Comparison of ENCODE assay signal across 27 mouse cellular contexts in genomic region chr2:53047749-53048387, GRCm38 (mm10).
"Had no signal": no experiment of that assay in that cellular context is flagged by ENCODE, and none has a peak within 500 bp of the region (broad histone marks: within the 10 kb centered on the region; RNA-seq: fewer than 3 reads in every experiment).

No protein-coding gene starts in this region.

- ATAC-seq: hindbrain, postnatal 0 days; intestine, embryonic 16.5 days; liver, postnatal 0 days had no signal

- H3K4me2 ChIP-seq: heart, embryonic 11.5 days; heart, embryonic 13.5 days; heart, embryonic 15.5 days; hindbrain, embryonic 13.5 days; hindbrain, embryonic 15.5 days; kidney, embryonic 15.5 days; limb, embryonic 12.5 days; liver, embryonic 11.5 days; liver, embryonic 13.5 days; liver, embryonic 15.5 days had no signal

- DNase-seq: gastrocnemius, postnatal 10 days; gastrocnemius, postnatal 25 days; heart, adult 2 months; heart, postnatal 14 days; heart, postnatal 36 days; kidney, adult 11 months; kidney, adult 2 months; kidney, adult 9 months; kidney, postnatal 14 days; kidney, postnatal 36 days; liver; liver, embryonic 13.5 days; liver, postnatal 0 days had no signal

- H3K4me3 ChIP-seq: heart, adult 2 months; heart, embryonic 13.5 days; heart, embryonic 15.5 days; hindbrain, embryonic 13.5 days; hindbrain, embryonic 15.5 days; kidney, embryonic 15.5 days; left cerebral cortex, adult 2 months; limb, embryonic 10.5 days; limb, embryonic 12.5 days; liver, embryonic 13.5 days; liver, embryonic 15.5 days had no signal

- H3K27ac ChIP-seq: heart, adult 2 months; heart, embryonic 13.5 days; heart, embryonic 15.5 days; hindbrain, embryonic 13.5 days; hindbrain, embryonic 15.5 days; hindbrain, postnatal 0 days; kidney, embryonic 15.5 days; kidney, postnatal 0 days; left cerebral cortex, adult 2 months; limb, embryonic 10.5 days; limb, embryonic 12.5 days; liver, embryonic 13.5 days; liver, embryonic 15.5 days had no signal

- H3K27me3 ChIP-seq: heart, embryonic 13.5 days; heart, embryonic 15.5 days; hindbrain, embryonic 13.5 days; hindbrain, embryonic 15.5 days; kidney, embryonic 15.5 days; limb, embryonic 12.5 days; liver, embryonic 13.5 days; liver, embryonic 15.5 days had no signal

- H3K9ac ChIP-seq: heart, embryonic 13.5 days; heart, embryonic 15.5 days; hindbrain, embryonic 13.5 days; hindbrain, embryonic 15.5 days; kidney, embryonic 15.5 days; limb, embryonic 12.5 days; liver, embryonic 13.5 days; liver, embryonic 15.5 days; liver, postnatal 0 days had no signal

- H3K4me1 ChIP-seq: heart, embryonic 13.5 days; heart, embryonic 15.5 days; hindbrain, embryonic 15.5 days; kidney, embryonic 15.5 days; liver, embryonic 13.5 days; liver, embryonic 15.5 days had no signal

- H3K36me3 ChIP-seq: heart, embryonic 13.5 days; heart, embryonic 15.5 days; liver, embryonic 13.5 days; liver, embryonic 15.5 days had no signal

- H3K9me3 ChIP-seq: heart, embryonic 13.5 days; heart, embryonic 15.5 days; hindbrain, embryonic 13.5 days; hindbrain, embryonic 15.5 days; kidney, embryonic 15.5 days; limb, embryonic 10.5 days; limb, embryonic 12.5 days; liver, embryonic 13.5 days; liver, embryonic 15.5 days had no signal
